Mouse (Mus musculus) heart, adult 9 months (tissue): Measurements from ENCODE around the gene Supt7l.

Experiments
- DNase-seq, 2 experiments: peaks; one replicate each; pipeline ENCODE4 v3.0.0; 2022; ENCODE audit warnings: low spot score in 2 of 2

Gene Supt7l

DNA sequence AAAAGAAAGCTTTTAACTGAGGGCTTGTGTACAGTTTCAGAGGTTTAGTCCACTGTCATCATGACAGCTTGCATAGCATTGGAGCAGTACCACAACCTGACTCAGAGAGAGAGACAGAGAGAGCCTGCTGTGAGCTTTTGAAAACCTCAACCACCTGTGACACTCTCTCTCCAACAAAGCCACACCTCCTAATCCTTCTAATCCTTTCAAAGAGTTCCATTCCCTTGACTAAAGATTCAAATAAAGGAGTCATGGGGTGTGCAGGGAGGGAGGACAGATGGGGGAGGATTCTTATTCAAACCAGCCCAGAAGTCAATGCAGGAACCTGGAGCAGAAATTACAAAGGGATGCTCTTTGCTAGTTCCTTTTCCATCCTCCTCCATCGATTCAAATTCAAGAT, 35.6 kb downstream of the Supt7l start:
- no peak for DNase-seq

DNA sequence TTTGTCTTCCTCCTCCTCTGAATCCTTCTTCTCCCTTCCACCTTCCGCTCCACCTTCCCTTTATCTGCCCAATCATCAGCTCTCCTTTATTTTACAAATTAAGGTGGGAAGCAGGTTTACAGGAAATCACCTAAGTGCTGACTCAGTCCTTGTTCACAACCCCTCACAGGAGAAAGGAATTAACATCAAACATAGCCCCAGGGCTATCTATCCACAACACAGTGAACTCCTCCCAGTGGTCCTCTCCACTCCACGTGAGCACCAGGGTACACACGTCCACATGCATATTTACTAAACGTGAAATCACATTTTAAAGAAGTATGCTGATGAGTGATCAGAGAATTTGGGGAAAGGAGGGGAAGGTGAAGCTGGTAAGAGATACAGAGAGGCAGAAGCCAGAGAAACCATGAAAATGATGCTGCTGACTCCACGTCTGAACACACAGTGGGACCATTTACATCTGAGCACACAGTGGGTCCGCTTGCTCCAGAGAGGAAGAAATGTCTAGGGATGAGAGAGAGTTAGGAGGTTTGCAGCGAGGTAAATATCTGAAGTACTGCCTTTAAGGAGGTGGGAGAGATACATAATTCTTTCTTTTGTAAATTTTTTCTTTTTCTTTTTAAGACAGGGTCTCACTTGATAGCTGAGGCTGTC, 38.4 kb downstream of the Supt7l start:
- DNase-seq = no peak

DNA sequence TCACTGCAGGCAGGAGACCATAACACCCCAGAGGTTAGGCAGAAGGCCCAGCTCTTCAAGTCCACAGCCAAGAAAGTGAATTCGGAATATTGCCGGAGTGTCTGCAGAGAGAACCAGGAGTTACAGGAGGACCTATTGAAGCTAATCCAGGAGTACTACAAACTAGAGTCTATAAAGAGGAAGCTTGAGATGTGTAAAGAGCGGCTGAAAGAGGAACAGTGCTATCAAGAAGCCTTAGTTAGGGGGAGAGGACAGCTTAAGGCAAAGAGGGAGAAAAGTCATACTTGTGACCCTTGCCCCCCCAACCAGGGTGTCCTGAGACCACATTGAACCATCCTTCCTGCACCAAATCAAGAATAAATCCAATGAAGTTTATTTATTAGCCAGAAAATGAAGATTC, 39.7 kb downstream of the Supt7l start:
- no peak for DNase-seq

DNA sequence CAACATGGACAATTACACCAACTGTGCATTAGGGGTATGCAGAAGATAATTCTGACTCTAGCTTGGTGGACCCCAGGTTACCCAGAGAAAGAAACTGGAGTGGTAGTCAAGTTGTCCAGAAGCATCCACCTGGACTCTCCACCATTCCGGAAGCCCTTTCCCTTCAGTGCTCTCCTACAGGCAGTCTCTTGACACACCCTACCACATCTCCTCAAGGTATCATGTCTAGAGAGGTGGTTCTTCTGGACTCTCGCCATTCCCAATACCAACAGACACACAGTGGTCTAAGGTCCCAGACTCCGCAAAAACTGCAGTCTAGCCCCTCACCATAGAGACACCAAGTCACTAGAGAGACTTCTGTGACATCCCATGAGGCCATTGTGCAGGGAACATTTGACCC, 42.2 kb downstream of the Supt7l start, which contains the start of gene 4930548H24Rik:
Gene 4930548H24Rik, plus strand, starts transcription at position 301 of the 400 bp plus-strand sequence.
- DNase-seq = no peak

DNA sequence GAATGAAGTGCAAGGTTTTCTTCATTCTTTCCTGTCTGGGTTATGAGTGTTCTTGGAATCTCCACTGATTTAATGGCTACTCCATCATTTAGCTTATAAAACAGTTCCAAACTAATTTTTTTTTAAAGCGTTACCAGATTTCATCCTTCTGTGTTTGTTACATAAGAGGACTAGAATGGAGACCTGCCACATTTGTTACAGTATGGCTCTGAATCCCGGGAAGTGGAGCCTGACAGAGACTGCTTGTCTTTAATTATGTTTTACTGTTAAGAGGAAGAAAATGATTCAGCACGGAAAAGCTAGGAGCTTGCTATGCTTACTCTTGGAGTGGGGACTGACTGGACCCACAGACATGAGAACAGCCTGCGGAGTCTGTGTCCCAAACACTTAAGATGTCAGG, 47.1 kb downstream of the Supt7l start:
- no peak for DNase-seq

DNA sequence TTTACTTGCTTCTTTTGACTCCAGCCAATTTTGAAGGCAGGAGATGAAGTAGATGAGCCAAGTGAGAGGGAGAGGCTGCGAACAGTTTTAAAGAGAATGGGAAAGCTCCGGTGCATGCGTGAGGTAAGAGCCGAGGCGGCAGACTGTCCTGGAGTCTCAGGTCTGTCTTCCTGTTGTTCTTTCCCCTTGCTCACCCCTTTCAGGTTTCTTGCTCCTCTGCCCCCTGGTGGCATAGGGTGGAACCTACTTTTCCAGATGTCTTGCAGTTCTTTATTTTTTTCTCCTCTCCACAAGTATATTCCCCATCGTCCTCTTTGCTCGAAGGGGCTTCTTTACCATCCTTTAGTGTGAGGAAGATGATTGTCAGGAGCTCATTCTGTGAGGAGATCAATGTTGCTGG, 57.3 kb downstream of the Supt7l start:
- no peak for DNase-seq

DNA sequence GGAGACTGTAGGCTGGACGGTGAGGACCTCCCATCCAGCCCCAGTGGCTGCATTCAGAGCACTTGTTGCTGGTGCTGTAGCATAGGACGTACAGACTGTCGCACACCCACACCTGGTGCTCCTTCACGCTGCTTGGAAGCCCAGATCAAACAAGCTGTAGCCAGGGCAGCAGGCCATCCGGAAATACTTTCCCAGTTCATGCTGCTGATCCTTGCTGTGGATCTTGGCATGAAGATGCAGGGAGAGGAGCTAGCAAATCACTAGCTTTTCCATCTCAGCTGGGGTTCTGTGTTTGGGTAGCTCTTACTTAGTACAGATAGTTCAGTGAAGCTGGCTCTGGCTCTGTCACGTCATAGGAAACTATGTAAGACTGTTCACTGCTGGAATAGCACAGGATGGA, 57.9 kb downstream of the Supt7l start:
- DNase-seq = peak in 1 of 2 experiments; percentile 20

DNA sequence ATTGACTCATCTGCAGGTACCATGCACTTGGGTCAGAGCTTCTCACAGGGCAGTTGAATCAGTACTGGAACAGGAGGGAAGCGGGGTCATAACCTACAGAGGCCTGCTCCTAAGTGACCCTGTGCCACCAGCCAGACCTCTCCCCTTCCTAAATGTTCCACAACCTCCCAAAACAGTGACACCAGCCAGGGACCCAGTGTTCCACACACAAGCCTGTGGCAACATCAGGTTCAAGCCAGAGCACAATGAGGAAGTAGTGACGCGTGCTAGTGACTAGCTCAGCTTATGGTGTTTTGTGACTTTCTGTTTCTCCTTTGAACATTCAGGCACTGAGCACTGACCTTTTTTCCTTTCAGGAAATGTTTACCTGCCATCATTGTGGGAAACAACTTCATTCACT, 59.8 kb downstream of the Supt7l start:
- peak; percentile 12 to 55 for DNase-seq
